Mouse (Mus musculus) ES-Bruce4 (cell line): ENCODE results near the gene Ppp1r37.

Experiments used
- CTCF ChIP-seq: IDR thresholded peaks from one replicate; pipeline ENCODE4 v1.8.1; 2011; ENCODE audit warnings: low read depth, low read length
- EP300 ChIP-seq: IDR thresholded peaks from 2 replicates; pipeline ENCODE4 v1.6.1; 2011; ENCODE audit warnings: low read depth, low read length; ENCODE audit not compliant: insufficient read depth

- TF ChIP-seq EP300 (no peak), CTCF (no peak)
These were observed 54.5 kb downstream of the Ppp1r37 start, which contains the start of the genes Bloc1s3 and Trappc6a for GRCm38 (mm10) chr7:19508150-19508923.
